ENCODE assay signal across 8 mouse cellular contexts in genomic region chr5:147724945-147725830, GRCm38 (mm10). TPM values are rescaled to one million over a fixed set of nuclear protein-coding genes. Genes with fewer than 3 reads are reported as not detected.
DNase-seq lines count a peak whose midpoint lies in the region; ATAC-seq and TF ChIP-seq lines count a peak whose summit lies in the region.

No protein-coding gene starts in this region.

- WGBS in thymus, adult 2 months, result 1% methylated on average over 69 of the region's 69 CpGs
- under 1% methylated on average over 69 of the region's 69 CpGs for WGBS in embryonic facial prominence, embryonic 15.5 days
- under 1% methylated on average over 69 of the region's 69 CpGs for WGBS in liver, embryonic 11.5 days

- H3K9me3 ChIP-seq in embryonic facial prominence, embryonic 15.5 days (replicated peaks), result no peaks in the 10 kb centered on the region
- H3K9me3 ChIP-seq in liver, embryonic 11.5 days (ENCODE audit: control insufficient read depth, low read length), result no peaks in the 10 kb centered on the region

- no peak for TF ChIP-seq CTCF in thymus, adult 2 months (IDR thresholded peaks at IDR 0.05; ENCODE audit: borderline replicate concordance, control insufficient read depth, extremely low read depth, insufficient read depth, low read length, poor library complexity)

- H3K79me2 ChIP-seq in myocyte (ENCODE audit: control insufficient read depth, insufficient read depth), result no peaks in the 10 kb centered on the region

- H3ac ChIP-seq in myocyte (ENCODE audit: control insufficient read depth, insufficient read length), result peak overlapping the region; percentile 2

- H3K9ac ChIP-seq in embryonic facial prominence, embryonic 15.5 days, result peak overlapping the region; percentile 31
- 0 out of 2 replicates have a peak overlapping the region, but pooled peaks have one; percentile 12 for H3K9ac ChIP-seq in liver, embryonic 11.5 days (ENCODE audit: low read depth, low read length)

- ATAC-seq in embryonic facial prominence, embryonic 15.5 days (ENCODE audit: insufficient number of reproducible peaks, low FRiP score, low TSS enrichment, low read depth), result peak; percentile 52
- ATAC-seq in liver, embryonic 11.5 days (replicated peaks; ENCODE audit: low FRiP score), result peak; percentile 21

- peak overlapping the region; percentile 89 for H3K4me2 ChIP-seq in embryonic facial prominence, embryonic 15.5 days (replicated peaks)
- H3K4me2 ChIP-seq in liver, embryonic 11.5 days, result peak overlapping the region; percentile 67
- H3K4me2 ChIP-seq in myocyte (ENCODE audit: low read depth), result peak overlapping the region; percentile 83

- H3K27ac ChIP-seq in thymus, adult 2 months (ENCODE audit: control insufficient read depth, insufficient read depth, low read length), result no peak overlapping the region
- H3K27ac ChIP-seq in embryonic facial prominence, embryonic 15.5 days (replicated peaks), result no peak overlapping the region
- H3K27ac ChIP-seq in liver, embryonic 11.5 days (ENCODE audit: low read depth, low read length), result no peak overlapping the region

- H3K4me3 ChIP-seq in thymus, adult 2 months (ENCODE audit: control insufficient read depth, insufficient read depth, low read length), result 0 out of 2 replicates have a peak overlapping the region, but pooled peaks have one; percentile 7
- peak overlapping the region; percentile 43 for H3K4me3 ChIP-seq in embryonic facial prominence, embryonic 15.5 days (replicated peaks)
- H3K4me3 ChIP-seq in liver, embryonic 11.5 days (ENCODE audit: low read depth, low read length), result peak overlapping the region; percentile 48
- H3K4me3 ChIP-seq in myocyte, result peak overlapping the region; percentile 44

- H3K36me3 ChIP-seq in thymus, adult 2 months (ENCODE audit: control insufficient read depth, insufficient read depth, low read length), result no peaks in the 10 kb centered on the region
- H3K36me3 ChIP-seq in embryonic facial prominence, embryonic 15.5 days, result no peaks in the 10 kb centered on the region
- no peaks in the 10 kb centered on the region for H3K36me3 ChIP-seq in liver, embryonic 11.5 days (ENCODE audit: control insufficient read depth, insufficient read depth, low read length)
- no peaks in the 10 kb centered on the region for H3K36me3 ChIP-seq in myocyte (ENCODE audit: control insufficient read depth, insufficient read depth)

- no peak for TF ChIP-seq POLR2A in thymus, adult 2 months (IDR thresholded peaks at IDR 0.05; ENCODE audit: control insufficient read depth, extremely low read depth, insufficient read depth, low read length, poor library complexity)
- TF ChIP-seq POLR2A in myocyte (IDR thresholded peaks at IDR 0.05; ENCODE audit: insufficient read length, low read depth), result no peak

- no peak for DNase-seq in thymus, adult 2 months
- DNase-seq in thymus, postnatal 10 days (ENCODE audit: low spot score in 2 of 2), result no peak
- DNase-seq in heart, postnatal 4 days, result peak; percentile 76
- peak; percentile 63 for DNase-seq in liver, embryonic 11.5 days (ENCODE audit: low spot score)
- peak; percentile 48 to 64 for DNase-seq in urinary bladder, postnatal 4 days (ENCODE audit: low spot score in 2 of 2)
- no peak for DNase-seq in MN1 (ENCODE audit: low spot score)

- H3K27me3 ChIP-seq in thymus, adult 2 months (ENCODE audit: control insufficient read depth, insufficient read depth, low read length), result peaks cover 15% of the 10 kb centered on the region
- H3K27me3 ChIP-seq in embryonic facial prominence, embryonic 15.5 days, result peaks cover 92% of the 10 kb centered on the region
- peaks cover 79% of the 10 kb centered on the region for H3K27me3 ChIP-seq in liver, embryonic 11.5 days (replicated peaks; ENCODE audit: control insufficient read depth, insufficient read depth, low read length)
- H3K27me3 ChIP-seq in myocyte (ENCODE audit: control insufficient read depth, insufficient read depth, insufficient read length), result peaks cover 8% of the 10 kb centered on the region

- H3K4me1 ChIP-seq in thymus, adult 2 months (replicated peaks; ENCODE audit: control insufficient read depth, insufficient read depth, low read length), result 0 out of 2 replicates have a peak, but pooled peaks cover 2% of the 10 kb centered on the region
- H3K4me1 ChIP-seq in embryonic facial prominence, embryonic 15.5 days, result peaks cover 19% of the 10 kb centered on the region
- peaks cover 8% of the 10 kb centered on the region; the same call in 1 of the 2 replicates for H3K4me1 ChIP-seq in liver, embryonic 11.5 days (replicated peaks; ENCODE audit: control insufficient read depth, insufficient read depth, low read length)

TF ChIP-seq in myocyte, 11 proteins besides CTCF, POLR2A, EP300 and RAD21:
- no peak for TF ChIP-seq TCF3 (IDR thresholded peaks at IDR 0.05; ENCODE audit: insufficient read length, low read depth)
- TF ChIP-seq MYOG (IDR thresholded peaks at IDR 0.05; ENCODE audit: control insufficient read depth in 1 of 3, insufficient read depth in 1 of 3, insufficient read length in 2 of 3, low read depth in 2 of 3), result peak in 2 of 3 experiments; percentile 39 to 63
- peak in 2 of 3 experiments; percentile 25 to 63 for TF ChIP-seq MYOD1 (IDR thresholded peaks at IDR 0.05; ENCODE audit: control insufficient read depth in 1 of 3, insufficient read length in 2 of 3, low read depth in 2 of 3)
TF ChIP-seq in myocyte: peak in this region for 2.

RNA-seq across cellular contexts. Expression of gene Flt1, which starts 0.6 kb away (rescaled TPM):
- polyA plus RNA-seq in thymus, adult 2 months (2012; rRNA removed), result 2.0 TPM in 2 replicates
- polyA plus RNA-seq in embryonic facial prominence, embryonic 15.5 days (2015; fragmentation: Nextera tagmentation; extraction: Ambion mirVana), result 10.3 and 12.9 TPM in 2 replicates
- 10 to 100 TPM; 44.1 to 45.8 TPM for total RNA-seq in heart, postnatal 4 days (2021)
- 11.2 and 11.5 TPM in 2 replicates for polyA plus RNA-seq in liver, embryonic 11.5 days (2014; fragmentation: Nextera tagmentation; extraction: Ambion mirVana)
- 1.1 TPM for polyA plus RNA-seq in myocyte (2012; fragmentation: generic; extraction: Trizol)

Comparison
In these comparisons a context has a peak if more than half of its experiments do, and no peak if none do; other contexts are left out.
1. DNase-seq: peak in heart, postnatal 4 days (single experiment), liver, embryonic 11.5 days (single experiment) and urinary bladder, postnatal 4 days (2 of 2); none in thymus, adult 2 months (single experiment), thymus, postnatal 10 days (0 of 2) and MN1 (single experiment).
2. Peak in every context shown above with its lines, with median percentiles within 50 percentile points of each other: H3K4me3 ChIP-seq and H3K4me2 ChIP-seq.